Mouse (Mus musculus): ENCODE results near the gene Avpr1b. TPM values are rescaled to one million over a fixed set of nuclear protein-coding genes. Genes with fewer than 3 reads are reported as not detected.
A peak's percentile ranks its signal among the peaks of the same experiment; 100 is the strongest.

Avpr1b gene
- polyA plus RNA-seq, 1 experiment from 2014 or later: not detected

- no peaks in the 10 kb centered on the region for H3K27me3 ChIP-seq (ENCODE audit: control insufficient read depth, insufficient read depth, low read length)
- no peaks in the 10 kb centered on the region for H3K36me3 ChIP-seq (replicated peaks; ENCODE audit: control insufficient read depth, insufficient read depth)
- 93% methylated on average over 14 of the region's 14 CpGs for WGBS
- H3K27ac ChIP-seq: no peak overlapping the region
- DNase-seq (ENCODE audit: low spot score): peak; percentile 33
- peak; percentile 60; the same call in 1 of the 2 replicates for ATAC-seq (ENCODE audit: low FRiP score)
- no peaks in the 10 kb centered on the region for H3K4me1 ChIP-seq (replicated peaks; ENCODE audit: control insufficient read depth, insufficient read depth, low read length)
- H3K4me3 ChIP-seq (replicated peaks; ENCODE audit: low read length): no peak overlapping the region
- no peak overlapping the region for H3K9ac ChIP-seq
- no peaks in the 10 kb centered on the region for H3K9me3 ChIP-seq (ENCODE audit: control insufficient read depth, low read length)
- H3K4me2 ChIP-seq (replicated peaks): no peak overlapping the region
These were observed 25.3 kb upstream of the Avpr1b start for GRCm38 (mm10) chr1:131573721-131574120.

- H3K4me3 ChIP-seq (replicated peaks; ENCODE audit: low read length): no peak overlapping the region
- H3K27me3 ChIP-seq (ENCODE audit: control insufficient read depth, insufficient read depth, low read length): no peaks in the 10 kb centered on the region
- no peaks in the 10 kb centered on the region for H3K4me1 ChIP-seq (replicated peaks; ENCODE audit: control insufficient read depth, insufficient read depth, low read length)
- DNase-seq (ENCODE audit: low spot score) (no peak), ATAC-seq (ENCODE audit: low FRiP score) (no peak)
- H3K9ac ChIP-seq: no peak overlapping the region
- H3K36me3 ChIP-seq (replicated peaks; ENCODE audit: control insufficient read depth, insufficient read depth): no peaks in the 10 kb centered on the region
- no peak overlapping the region for H3K4me2 ChIP-seq (replicated peaks)
- no peaks in the 10 kb centered on the region for H3K9me3 ChIP-seq (ENCODE audit: control insufficient read depth, low read length)
- no peak overlapping the region for H3K27ac ChIP-seq
- WGBS: 84% methylated on average over 17 of the region's 17 CpGs
These were observed 19.9 kb upstream of the Avpr1b start for GRCm38 (mm10) chr1:131578943-131579680.

GRCm38 (mm10) chr1:131580389-131580788, 18.6 kb upstream of the Avpr1b start:
- no peak for DNase-seq (ENCODE audit: low spot score)
- Histone ChIP-seq H3K9me3 (ENCODE audit: control insufficient read depth, low read length) (no peaks in the 10 kb centered on the region), H3K4me2 (replicated peaks) (no peak overlapping the region), H3K27ac (no peak overlapping the region), H3K4me3 (replicated peaks; ENCODE audit: low read length) (no peak overlapping the region), H3K36me3 (replicated peaks; ENCODE audit: control insufficient read depth, insufficient read depth) (no peaks in the 10 kb centered on the region), H3K27me3 (ENCODE audit: control insufficient read depth, insufficient read depth, low read length) (no peaks in the 10 kb centered on the region), H3K9ac (no peak overlapping the region), H3K4me1 (replicated peaks; ENCODE audit: control insufficient read depth, insufficient read depth, low read length) (no peaks in the 10 kb centered on the region)
- WGBS: 73% methylated on average over 4 of the region's 4 CpGs
- no peak for ATAC-seq (ENCODE audit: low FRiP score)

- Histone ChIP-seq H3K4me3 (replicated peaks; ENCODE audit: low read length) (no peak overlapping the region), H3K27me3 (ENCODE audit: control insufficient read depth, insufficient read depth, low read length) (no peaks in the 10 kb centered on the region), H3K36me3 (replicated peaks; ENCODE audit: control insufficient read depth, insufficient read depth) (no peaks in the 10 kb centered on the region), H3K27ac (no peak overlapping the region), H3K9ac (no peak overlapping the region), H3K4me1 (replicated peaks; ENCODE audit: control insufficient read depth, insufficient read depth, low read length) (no peaks in the 10 kb centered on the region), H3K4me2 (replicated peaks) (no peak overlapping the region), H3K9me3 (ENCODE audit: control insufficient read depth, low read length) (no peaks in the 10 kb centered on the region)
- ATAC-seq (ENCODE audit: low FRiP score) (no peak), DNase-seq (ENCODE audit: low spot score) (no peak)
- 73% methylated on average over 3 of the region's 3 CpGs for WGBS
These were observed 15.4 kb upstream of the Avpr1b start for GRCm38 (mm10) chr1:131583598-131583997.

GRCm38 (mm10) chr1:131586836-131587235, 12.2 kb upstream of the Avpr1b start:
- no peaks in the 10 kb centered on the region; the same call in 1 of the 2 replicates for H3K9me3 ChIP-seq (ENCODE audit: control insufficient read depth, low read length)
- H3K4me3 ChIP-seq (replicated peaks; ENCODE audit: low read length): no peak overlapping the region
- no peaks in the 10 kb centered on the region for H3K4me1 ChIP-seq (replicated peaks; ENCODE audit: control insufficient read depth, insufficient read depth, low read length)
- no peak overlapping the region for H3K27ac ChIP-seq
- H3K36me3 ChIP-seq (replicated peaks; ENCODE audit: control insufficient read depth, insufficient read depth): no peaks in the 10 kb centered on the region
- no peak for ATAC-seq (ENCODE audit: low FRiP score)
- H3K4me2 ChIP-seq (replicated peaks): no peak overlapping the region
- no peaks in the 10 kb centered on the region for H3K27me3 ChIP-seq (ENCODE audit: control insufficient read depth, insufficient read depth, low read length)
- 63% methylated on average over 8 of the region's 8 CpGs for WGBS
- no peak for DNase-seq (ENCODE audit: low spot score)
- no peak overlapping the region for H3K9ac ChIP-seq

GRCm38 (mm10) chr1:131600314-131600713, 1.3 kb downstream of the Avpr1b start:
- H3K27me3 ChIP-seq (ENCODE audit: control insufficient read depth, insufficient read depth, low read length): no peaks in the 10 kb centered on the region
- no peaks in the 10 kb centered on the region for H3K9me3 ChIP-seq (ENCODE audit: control insufficient read depth, low read length)
- H3K4me2 ChIP-seq (replicated peaks): no peak overlapping the region
- DNase-seq (ENCODE audit: low spot score) (no peak), ATAC-seq (ENCODE audit: low FRiP score) (no peak)
- no peak overlapping the region for H3K9ac ChIP-seq
- H3K27ac ChIP-seq: no peak overlapping the region
- 28% methylated on average over 11 of the region's 11 CpGs for WGBS
- H3K4me3 ChIP-seq (replicated peaks; ENCODE audit: low read length): no peak overlapping the region
- H3K4me1 ChIP-seq (replicated peaks; ENCODE audit: control insufficient read depth, insufficient read depth, low read length): no peaks in the 10 kb centered on the region
- no peaks in the 10 kb centered on the region for H3K36me3 ChIP-seq (replicated peaks; ENCODE audit: control insufficient read depth, insufficient read depth)

GRCm38 (mm10) chr1:131606719-131607118, 7.7 kb downstream of the Avpr1b start:
- no peaks in the 10 kb centered on the region for H3K36me3 ChIP-seq (replicated peaks; ENCODE audit: control insufficient read depth, insufficient read depth)
- no peaks in the 10 kb centered on the region for H3K4me1 ChIP-seq (replicated peaks; ENCODE audit: control insufficient read depth, insufficient read depth, low read length)
- no peak overlapping the region for H3K9ac ChIP-seq
- H3K4me3 ChIP-seq (replicated peaks; ENCODE audit: low read length): no peak overlapping the region
- no peaks in the 10 kb centered on the region for H3K9me3 ChIP-seq (ENCODE audit: control insufficient read depth, low read length)
- WGBS: 98% methylated on average over 2 of the region's 2 CpGs
- H3K4me2 ChIP-seq (replicated peaks): no peak overlapping the region
- H3K27ac ChIP-seq: no peak overlapping the region
- H3K27me3 ChIP-seq (ENCODE audit: control insufficient read depth, insufficient read depth, low read length): no peaks in the 10 kb centered on the region
- DNase-seq (ENCODE audit: low spot score): no peak
- ATAC-seq (ENCODE audit: low FRiP score): no peak

- ATAC-seq (ENCODE audit: low FRiP score): no peak
- Histone ChIP-seq H3K4me1 (replicated peaks; ENCODE audit: control insufficient read depth, insufficient read depth, low read length) (no peaks in the 10 kb centered on the region), H3K27me3 (ENCODE audit: control insufficient read depth, insufficient read depth, low read length) (no peaks in the 10 kb centered on the region), H3K36me3 (replicated peaks; ENCODE audit: control insufficient read depth, insufficient read depth) (no peaks in the 10 kb centered on the region), H3K9ac (no peak overlapping the region), H3K27ac (no peak overlapping the region), H3K4me3 (replicated peaks; ENCODE audit: low read length) (no peak overlapping the region), H3K9me3 (ENCODE audit: control insufficient read depth, low read length) (no peaks in the 10 kb centered on the region), H3K4me2 (replicated peaks) (no peak overlapping the region)
- no peak for DNase-seq (ENCODE audit: low spot score)
- WGBS: 69% methylated on average over 4 of the region's 4 CpGs
These were observed 13.6 kb downstream of the Avpr1b start for GRCm38 (mm10) chr1:131612556-131613155.

GRCm38 (mm10) chr1:131613361-131614133, 14.5 kb downstream of the Avpr1b start:
- no peaks in the 10 kb centered on the region for H3K9me3 ChIP-seq (ENCODE audit: control insufficient read depth, low read length)
- ATAC-seq (ENCODE audit: low FRiP score) (peak; percentile 68; the same call in 1 of the 2 replicates), DNase-seq (ENCODE audit: low spot score) (peak; percentile 72)
- H3K4me1 ChIP-seq (replicated peaks; ENCODE audit: control insufficient read depth, insufficient read depth, low read length): no peaks in the 10 kb centered on the region
- 85% methylated on average over 16 of the region's 16 CpGs for WGBS
- H3K36me3 ChIP-seq (replicated peaks; ENCODE audit: control insufficient read depth, insufficient read depth): no peaks in the 10 kb centered on the region
- no peak overlapping the region for H3K4me2 ChIP-seq (replicated peaks)
- no peaks in the 10 kb centered on the region for H3K27me3 ChIP-seq (ENCODE audit: control insufficient read depth, insufficient read depth, low read length)
- H3K9ac ChIP-seq: no peak overlapping the region
- no peak overlapping the region for H3K27ac ChIP-seq
- no peak overlapping the region for H3K4me3 ChIP-seq (replicated peaks; ENCODE audit: low read length)
